Mouse (Mus musculus) MEL (cell line): Measurements from ENCODE around the gene Gm17018. TPM values are rescaled to one million over a fixed set of nuclear protein-coding genes. Genes with fewer than 3 reads are reported as not detected.

Experiments
- DNase-seq: peaks from one replicate; pipeline ENCODE4 v3.0.0; 2011; ENCODE audit warnings: low read depth, low spot score
- H3K27ac ChIP-seq: 2 replicates; pipeline ENCODE4 v1.5.1; 2012; ENCODE audit warnings: low read depth, mild to moderate bottlenecking, control low read depth, low read length, moderate library complexity; ENCODE audit not compliant: control insufficient read depth
- H3K27me3 ChIP-seq, 2 experiments: fragments of 150-350 bp in 1 of 2; sonication (generic) in 1 of 2; 2 replicates each; pipeline ENCODE4 v1.6.1; 2012; ENCODE audit warnings: low read length in 2 of 2, mild to moderate bottlenecking in 2 of 2, improper control_type of control experiment in 1 of 2, moderate library complexity in 1 of 2; ENCODE audit not compliant: insufficient read depth in 2 of 2, control insufficient read depth in 1 of 2
- H3K36me3 ChIP-seq, 2 experiments: 2 replicates each; pipeline ENCODE4 v1.6.1; 2012 to 2014; ENCODE audit warnings: low read length in 2 of 2, improper control_type of control experiment in 1 of 2, inconsistent platforms in 1 of 2, mild to moderate bottlenecking in 1 of 2; ENCODE audit not compliant: insufficient read depth in 2 of 2, control insufficient read depth in 1 of 2
- H3K4me1 ChIP-seq, 2 experiments: fragments of 150-350 bp in 1 of 2; sonication (generic) in 1 of 2; 2 replicates each; pipeline ENCODE4 v1.6.1; 2012; ENCODE audit warnings: low read length in 2 of 2, improper control_type of control experiment in 1 of 2, mild to moderate bottlenecking in 1 of 2; ENCODE audit not compliant: insufficient read depth in 2 of 2, control insufficient read depth in 1 of 2
- H3K4me3 ChIP-seq, 2 experiments: fragments of 150-350 bp in 1 of 2; sonication (generic) in 1 of 2; 2 replicates each; pipeline ENCODE4 v1.5.1; 2012; ENCODE audit warnings: low read depth in 2 of 2, low read length in 2 of 2, mild to moderate bottlenecking in 2 of 2, moderate library complexity in 2 of 2, control low read depth in 1 of 2, improper control_type of control experiment in 1 of 2; ENCODE audit not compliant: control insufficient read depth in 1 of 2, insufficient read depth in 1 of 2
- H3K79me2 ChIP-seq: 2 replicates; pipeline ENCODE4 v1.6.1; 2012; ENCODE audit warnings: mild to moderate bottlenecking, low read length, moderate library complexity; ENCODE audit not compliant: control insufficient read depth, poor library complexity, insufficient read depth
- H3K9ac ChIP-seq: 2 replicates; pipeline ENCODE4 v1.6.1; 2012; ENCODE audit warnings: low read depth, mild to moderate bottlenecking, control low read depth, low read length, moderate library complexity; ENCODE audit not compliant: control insufficient read depth, poor library complexity, severe bottlenecking
- H3K9me3 ChIP-seq: fragments of 150-350 bp; sonication (generic); replicated peaks from 2 replicates; pipeline ENCODE4 v1.6.1; 2012; ENCODE audit warnings: mild to moderate bottlenecking, low read length, improper control_type of control experiment, moderate library complexity; ENCODE audit not compliant: insufficient read depth
- E2F4 ChIP-seq: IDR thresholded peaks from 2 replicates; pipeline ENCODE4 v1.6.1; 2011; ENCODE audit warnings: low read depth, low read length, improper control_type of control experiment, borderline replicate concordance
- ELF1 ChIP-seq: IDR thresholded peaks from 2 replicates; pipeline ENCODE4 v1.6.1; 2014; ENCODE audit warnings: low read depth, mild to moderate bottlenecking, inconsistent platforms, low read length, improper control_type of control experiment, moderate library complexity
- ETS1 ChIP-seq: IDR thresholded peaks from 2 replicates; pipeline ENCODE4 v1.6.1; 2012; ENCODE audit warnings: low read depth, mild to moderate bottlenecking, inconsistent platforms, low read length, improper control_type of control experiment, moderate library complexity
- MEF2A ChIP-seq: IDR thresholded peaks from 2 replicates; pipeline ENCODE4 v1.6.1; 2014; ENCODE audit warnings: low read depth, mild to moderate bottlenecking, inconsistent platforms, low read length, improper control_type of control experiment; ENCODE audit not compliant: poor library complexity, insufficient replicate concordance, severe bottlenecking; ENCODE audit errors: extremely low read depth
- NRF1 ChIP-seq: IDR thresholded peaks from 2 replicates; pipeline ENCODE4 v1.6.1; 2014; ENCODE audit warnings: low read depth, mild to moderate bottlenecking, inconsistent platforms, low read length, improper control_type of control experiment, moderate library complexity; ENCODE audit not compliant: poor library complexity, insufficient read depth, severe bottlenecking
- SIN3A ChIP-seq: IDR thresholded peaks from 2 replicates; pipeline ENCODE4 v1.6.1; 2012; ENCODE audit warnings: low read length, improper control_type of control experiment, inconsistent platforms
- TCF12 ChIP-seq: IDR thresholded peaks from 2 replicates; pipeline ENCODE4 v1.6.1; 2014; ENCODE audit warnings: low read depth, mild to moderate bottlenecking, inconsistent platforms, low read length, improper control_type of control experiment, moderate library complexity
- ZNF384 ChIP-seq: IDR thresholded peaks from 2 replicates; pipeline ENCODE4 v1.6.1; 2012; ENCODE audit warnings: low read depth, mild to moderate bottlenecking, inconsistent platforms, low read length, improper control_type of control experiment
- polyA plus RNA-seq, 2 experiments: library from polyadenylated mRNA; stranded (reverse) in 1 of 2; unstranded in 1 of 2; fragments of >175 nt in 1 of 2; fragments of >200 nt in 1 of 2; gene quantifications; 2 replicates each; pipeline versions ENCODE4 v1.2.1 to v1.2.4; 2012; ENCODE audit warnings: low replicate concordance in 2 of 2, low read depth in 1 of 2; ENCODE audit not compliant: insufficient read length in 2 of 2, insufficient read depth in 1 of 2, missing spikeins in 1 of 2
- total RNA-seq: library from RNA; depleted of rRNA; stranded (reverse); fragments of 300-350 nt; gene quantifications from 2 replicates; pipeline ENCODE4 v1.2.3, GENCODE M21; 2012

Gm17018 gene
- total and polyA plus RNA-seq, 3 experiments: 34.9 to 62.6 TPM; not detected in 1

GRCm38 (mm10) chr19:45527931-45528534, 32.4 kb upstream of the Gm17018 start:
- Histone ChIP-seq H3K4me3 (no peak overlapping the region), H3K79me2 (no peaks in the 10 kb centered on the region), H3K36me3 (no peaks in the 10 kb centered on the region), H3K27ac (no peak overlapping the region), H3K27me3 (no peaks in the 10 kb centered on the region), H3K4me1 (no peaks in the 10 kb centered on the region), H3K9ac (no peak overlapping the region), H3K9me3 (no peaks in the 10 kb centered on the region)
- TF ChIP-seq ETS1 (no peak), NRF1 (no peak), SIN3A (no peak), TCF12 (no peak)
- DNase-seq: no peak

DNA sequence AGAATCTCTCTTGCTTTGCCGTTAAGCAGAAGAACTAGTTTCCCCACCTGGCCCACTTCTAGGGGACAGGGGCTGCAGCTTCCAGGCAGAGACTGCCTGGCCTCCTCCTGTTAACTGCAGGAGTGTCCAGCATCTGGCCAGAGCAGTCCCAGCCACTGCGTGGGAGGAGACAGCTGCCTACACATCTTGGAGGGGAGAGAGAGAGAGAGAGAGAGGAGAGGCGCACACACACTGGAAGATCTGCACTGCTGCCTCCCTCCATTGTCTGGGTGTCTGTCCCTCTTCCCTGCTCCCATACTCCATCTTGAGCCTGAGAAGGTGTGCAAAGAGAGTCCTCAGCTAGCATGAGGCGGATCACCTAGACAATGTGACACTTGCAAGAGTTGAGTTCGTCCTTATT, 31.1 kb upstream of the Gm17018 start:
- peaks cover 0 to 7% of the 10 kb centered on the region in 2 experiments; a peak in 1 of 4 replicates for H3K4me1 ChIP-seq
- TF ChIP-seq E2F4 (no peak), ZNF384 (no peak), ELF1 (no peak)
- no peaks in the 10 kb centered on the region for H3K36me3 ChIP-seq
- no peaks in the 10 kb centered on the region for H3K27me3 ChIP-seq
- no peaks in the 10 kb centered on the region for H3K9me3 ChIP-seq
- no peak overlapping the region for H3K4me3 ChIP-seq
- no peaks in the 10 kb centered on the region for H3K79me2 ChIP-seq
- H3K9ac ChIP-seq: no peak overlapping the region
- DNase-seq: no peak
- no peak overlapping the region for H3K27ac ChIP-seq

- no peaks in the 10 kb centered on the region for H3K9me3 ChIP-seq
- no peaks in the 10 kb centered on the region for H3K36me3 ChIP-seq
- no peak overlapping the region for H3K9ac ChIP-seq
- TF ChIP-seq MEF2A: no peak
- TF ChIP-seq, all 39 proteins: peak for 0
- H3K4me1 ChIP-seq: peaks cover 0 to 8% of the 10 kb centered on the region in 2 experiments; a peak in 2 of 4 replicates
- DNase-seq: no peak
- no peak overlapping the region for H3K4me3 ChIP-seq
- no peaks in the 10 kb centered on the region for H3K79me2 ChIP-seq
- no peak overlapping the region for H3K27ac ChIP-seq
- H3K27me3 ChIP-seq: no peaks in the 10 kb centered on the region
Observed at GRCm38 (mm10) chr19:45530200-45530995, 30.0 kb upstream of the Gm17018 start.
